Mouse (Mus musculus) right cerebral cortex, postnatal 4 days (tissue): ENCODE results near the gene Elmo1.
A peak's percentile ranks its signal among the peaks of the same experiment; 100 is the strongest.

Experiments
- DNase-seq: peaks from one replicate; pipeline ENCODE4 v3.0.0-alpha.2; 2022

Gene Elmo1

GRCm38 (mm10) chr13:20286680-20287079, 196.3 kb downstream of the Elmo1 start:
- no peak for DNase-seq

GRCm38 (mm10) chr13:20288393-20288792, 198.0 kb downstream of the Elmo1 start:
- no peak for DNase-seq

GRCm38 (mm10) chr13:20290412-20290811, 200.0 kb downstream of the Elmo1 start:
- no peak for DNase-seq

- peak; percentile 39 for DNase-seq
Observed at GRCm38 (mm10) chr13:20292348-20292747, 202.0 kb downstream of the Elmo1 start.

GRCm38 (mm10) chr13:20295278-20295970, 205.0 kb downstream of the Elmo1 start:
- no peak for DNase-seq

- peak; percentile 84 for DNase-seq
Observed at GRCm38 (mm10) chr13:20297841-20298240, 207.4 kb downstream of the Elmo1 start.

GRCm38 (mm10) chr13:20299424-20299823, 209.0 kb downstream of the Elmo1 start:
- DNase-seq = no peak

- no peak for DNase-seq
Observed at GRCm38 (mm10) chr13:20300052-20300564, 209.7 kb downstream of the Elmo1 start.

GRCm38 (mm10) chr13:20300626-20301025, 210.2 kb downstream of the Elmo1 start:
- no peak for DNase-seq

- no peak for DNase-seq
Observed at GRCm38 (mm10) chr13:20301760-20302159, 211.4 kb downstream of the Elmo1 start.

GRCm38 (mm10) chr13:20305621-20306020, 215.2 kb downstream of the Elmo1 start:
- no peak for DNase-seq

GRCm38 (mm10) chr13:20306180-20307177, 216.1 kb downstream of the Elmo1 start:
- DNase-seq = no peak

- no peak for DNase-seq
Observed at GRCm38 (mm10) chr13:20307381-20307780, 217.0 kb downstream of the Elmo1 start.

- peak; percentile 93 for DNase-seq
Observed at GRCm38 (mm10) chr13:20311612-20312011, 221.2 kb downstream of the Elmo1 start.

GRCm38 (mm10) chr13:20313345-20313744, 222.9 kb downstream of the Elmo1 start:
- DNase-seq = no peak

GRCm38 (mm10) chr13:20316139-20316538, 225.7 kb downstream of the Elmo1 start:
- no peak for DNase-seq

- no peak for DNase-seq
Observed at GRCm38 (mm10) chr13:20318615-20319219, 228.3 kb downstream of the Elmo1 start.

GRCm38 (mm10) chr13:20320232-20320631, 229.8 kb downstream of the Elmo1 start:
- no peak for DNase-seq

- no peak for DNase-seq
Observed at GRCm38 (mm10) chr13:20323478-20323877, 233.1 kb downstream of the Elmo1 start.

GRCm38 (mm10) chr13:20327064-20327463, 236.7 kb downstream of the Elmo1 start:
- no peak for DNase-seq

- no peak for DNase-seq
Observed at GRCm38 (mm10) chr13:20327975-20328374, 237.6 kb downstream of the Elmo1 start.

GRCm38 (mm10) chr13:20328672-20329071, 238.3 kb downstream of the Elmo1 start:
- no peak for DNase-seq

- DNase-seq = no peak
Observed at GRCm38 (mm10) chr13:20330954-20331353, 240.6 kb downstream of the Elmo1 start.
